Mouse (Mus musculus) right cerebral cortex, postnatal 36 days (tissue): ENCODE measurements at regions not wholly inside any gene's neighbourhood (a gene's known extent, or its start where the extent isn't known, plus 50 kb on each side); places are given as distances from the start of the nearest gene placed in this dataset.

Experiments
- DNase-seq, 2 experiments: peaks; one replicate each; pipeline ENCODE4 v3.0.0; 2022; ENCODE audit warnings: low spot score in 2 of 2, mixed read lengths in 1 of 2

GRCm38 (mm10) chr7:110715545-110715944 is 52.5 kb upstream of the Ampd3 start:
- peak; percentile 39 to 47 for DNase-seq

- DNase-seq: no peak
Measured at GRCm38 (mm10) chr7:110717104-110717503, 50.9 kb upstream of the Ampd3 start.
